Mouse (Mus musculus) kidney, postnatal 0 days (tissue): Measurements from ENCODE around the gene Snap29. TPM values are rescaled to one million over a fixed set of nuclear protein-coding genes. Genes with fewer than 3 reads are reported as not detected.

ENCODE experiments used
- ATAC-seq: fragments of 200-750 bp; cut with Nextera tagmentation; replicated peaks from 2 replicates; pipeline ENCODE4 v1.8.0; 2017; ENCODE audit warnings: low read depth, moderate number of reproducible peaks, moderate TSS enrichment, moderate library complexity; ENCODE audit not compliant: low FRiP score
- DNase-seq: peaks from one replicate; pipeline ENCODE4 v3.0.0-alpha.2; 2016; ENCODE audit warnings: low spot score
- H3K27ac ChIP-seq: fragments of 300-500 bp; sonication (generic); 2 replicates; pipeline ENCODE4 v1.5.1; 2014; ENCODE audit warnings: mild to moderate bottlenecking
- H3K27me3 ChIP-seq: fragments of 300-500 bp; sonication (generic); 2 replicates; pipeline ENCODE4 v1.6.1; 2014; ENCODE audit warnings: low read length, mixed read lengths; ENCODE audit not compliant: insufficient read depth
- H3K36me3 ChIP-seq: fragments of 300-500 bp; sonication (generic); 2 replicates; pipeline ENCODE4 v1.6.1; 2014; ENCODE audit warnings: low read length, mixed read lengths; ENCODE audit not compliant: insufficient read depth
- H3K4me1 ChIP-seq: fragments of 300-500 bp; sonication (generic); replicated peaks from 2 replicates; pipeline ENCODE4 v1.6.1; 2014; ENCODE audit warnings: antibody characterized with exemption, low read length, mixed read lengths; ENCODE audit not compliant: insufficient read depth
- H3K4me2 ChIP-seq: fragments of 300-500 bp; sonication (generic); 2 replicates; pipeline ENCODE4 v1.6.1; 2014; ENCODE audit warnings: mild to moderate bottlenecking, low read length, moderate library complexity, mixed read lengths
- H3K4me3 ChIP-seq: fragments of 300-500 bp; sonication (generic); replicated peaks from 2 replicates; pipeline ENCODE4 v1.5.1; 2014; ENCODE audit warnings: low read depth, low read length
- H3K9ac ChIP-seq: fragments of 300-500 bp; sonication (generic); 2 replicates; pipeline ENCODE4 v1.6.1; 2014; ENCODE audit warnings: low read depth, low read length
- H3K9me3 ChIP-seq: fragments of 300-500 bp; sonication (generic); replicated peaks from 2 replicates; pipeline ENCODE4 v1.6.1; 2016; ENCODE audit warnings: low read length, inconsistent platforms, mixed read lengths
- CTCF ChIP-seq: IDR thresholded peaks from 2 replicates; pipeline ENCODE4 v1.5.1; 2016; ENCODE audit warnings: antibody characterized with exemption, low read depth, mild to moderate bottlenecking, moderate library complexity
- WGBS: fragments of 180-500 bp; shearing (Covaris S2); extraction: QIAGEN DNeasy Blood & Tissue Kit; methylation state at CpG from one replicate; pipeline ENCODE4 v1.1.7; 2014; 5-methylcytosine and 5-hydroxymethylcytosine counted together
- polyA plus RNA-seq: library from polyadenylated mRNA; unstranded; fragments of >200 nt; fragmentation: Nextera tagmentation; extraction: Ambion mirVana; gene quantifications from 2 replicates; pipeline ENCODE4 v1.2.1, GENCODE M21; 2015

The Snap29 gene
- polyA plus RNA-seq, 1 experiment from 2014 or later = 11.9 TPM

DNA sequence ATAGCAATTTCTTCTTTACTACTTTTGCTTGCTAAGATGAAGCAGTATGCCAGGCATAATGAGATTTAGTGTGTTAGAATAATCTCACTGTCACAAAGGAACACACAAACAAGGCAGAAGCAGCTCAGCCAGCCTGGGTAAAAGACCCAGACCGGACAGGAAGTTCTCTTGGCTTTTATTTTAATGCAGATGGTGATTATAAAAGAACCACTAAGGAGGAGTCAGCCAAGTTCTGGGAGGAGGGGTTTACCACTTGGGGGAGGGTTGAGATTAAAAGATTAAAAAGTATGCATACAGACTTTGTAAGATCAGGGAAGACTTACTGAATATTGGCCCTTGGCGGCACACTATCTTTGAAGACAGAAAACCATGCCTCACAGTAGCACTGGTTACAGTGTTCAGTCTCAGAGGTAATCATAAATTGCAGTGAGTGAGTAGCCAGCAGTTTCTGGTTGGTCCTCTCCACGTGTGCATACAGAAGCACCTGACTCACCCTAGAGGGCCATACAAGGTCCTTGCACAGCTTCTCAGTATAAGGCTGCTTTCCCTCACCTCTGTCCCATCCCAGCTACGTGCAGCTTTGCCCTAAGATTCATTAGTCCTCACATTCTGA is 72.7 kb downstream of the Snap29 start:
- TF ChIP-seq CTCF = no peak
- WGBS = 72% methylated on average over 4 of the region's 4 CpGs
- H3K9ac ChIP-seq = no peak overlapping the region
- H3K36me3 ChIP-seq = peaks cover 4% of the 10 kb centered on the region; the same call in 1 of the 2 replicates
- H3K9me3 ChIP-seq = no peaks in the 10 kb centered on the region
- no peak overlapping the region for H3K4me3 ChIP-seq
- no peak overlapping the region for H3K4me2 ChIP-seq
- no peak overlapping the region for H3K27ac ChIP-seq
- no peak for ATAC-seq
- no peak for DNase-seq
- H3K4me1 ChIP-seq = no peaks in the 10 kb centered on the region
- no peaks in the 10 kb centered on the region for H3K27me3 ChIP-seq

Other genes starting within 250 kb of the Snap29 start
- 316 and 327 TPM in 2 replicates for gene Ube2l3, start 203.3 kb upstream of the Snap29 start, polyA plus RNA-seq
- gene Rimbp3, start 197.4 kb upstream of the Snap29 start, polyA plus RNA-seq = 0.26 and 0.28 TPM in 2 replicates
- gene Hic2, start 172.4 kb upstream of the Snap29 start, polyA plus RNA-seq = 2.1 and 2.4 TPM in 2 replicates
- gene Tmem191c, start 129.9 kb upstream of the Snap29 start, polyA plus RNA-seq = 12.4 and 15.9 TPM in 2 replicates
- 0.14 and 0.21 TPM in 2 replicates for gene Serpind1, start 74.6 kb upstream of the Snap29 start, polyA plus RNA-seq
- gene Pi4ka, start 328 bp downstream of the Snap29 start, polyA plus RNA-seq = 27.3 and 28.5 TPM in 2 replicates
- gene Crkl, start 46.0 kb downstream of the Snap29 start, polyA plus RNA-seq = 50.7 and 51.3 TPM in 2 replicates
- 1.4 and 2.4 TPM in 2 replicates for gene Aifm3, start 83.6 kb downstream of the Snap29 start, polyA plus RNA-seq
- 65.7 and 73.4 TPM in 2 replicates for gene Lztr1, start 102.7 kb downstream of the Snap29 start, polyA plus RNA-seq
- 58.6 and 62.8 TPM in 2 replicates for gene Thap7, start 125.2 kb downstream of the Snap29 start, polyA plus RNA-seq
- 0.20 and 0.26 TPM in 2 replicates for gene Lrrc74b, start 155.3 kb downstream of the Snap29 start, polyA plus RNA-seq
- gene P2rx6, start 155.9 kb downstream of the Snap29 start, polyA plus RNA-seq = 0.62 and 0.74 TPM in 2 replicates
- gene Slc7a4, start 177.2 kb downstream of the Snap29 start, polyA plus RNA-seq = 14.3 and 15.5 TPM in 2 replicates
- gene Smpd4, start 213.4 kb downstream of the Snap29 start, polyA plus RNA-seq = 21.2 and 22.3 TPM in 2 replicates
- 8.1 and 8.6 TPM in 2 replicates for gene Ccdc74a, start 240.5 kb downstream of the Snap29 start, polyA plus RNA-seq